Mouse (Mus musculus) induced T-regulatory cell, adult 2 months (primary cell): ENCODE results near the gene Rnh1.

Experiments used
- DNase-seq: peaks from one replicate; pipeline ENCODE4 v3.0.0-alpha.2; 2012; ENCODE audit warnings: low read depth

Rnh1 gene

DNA sequence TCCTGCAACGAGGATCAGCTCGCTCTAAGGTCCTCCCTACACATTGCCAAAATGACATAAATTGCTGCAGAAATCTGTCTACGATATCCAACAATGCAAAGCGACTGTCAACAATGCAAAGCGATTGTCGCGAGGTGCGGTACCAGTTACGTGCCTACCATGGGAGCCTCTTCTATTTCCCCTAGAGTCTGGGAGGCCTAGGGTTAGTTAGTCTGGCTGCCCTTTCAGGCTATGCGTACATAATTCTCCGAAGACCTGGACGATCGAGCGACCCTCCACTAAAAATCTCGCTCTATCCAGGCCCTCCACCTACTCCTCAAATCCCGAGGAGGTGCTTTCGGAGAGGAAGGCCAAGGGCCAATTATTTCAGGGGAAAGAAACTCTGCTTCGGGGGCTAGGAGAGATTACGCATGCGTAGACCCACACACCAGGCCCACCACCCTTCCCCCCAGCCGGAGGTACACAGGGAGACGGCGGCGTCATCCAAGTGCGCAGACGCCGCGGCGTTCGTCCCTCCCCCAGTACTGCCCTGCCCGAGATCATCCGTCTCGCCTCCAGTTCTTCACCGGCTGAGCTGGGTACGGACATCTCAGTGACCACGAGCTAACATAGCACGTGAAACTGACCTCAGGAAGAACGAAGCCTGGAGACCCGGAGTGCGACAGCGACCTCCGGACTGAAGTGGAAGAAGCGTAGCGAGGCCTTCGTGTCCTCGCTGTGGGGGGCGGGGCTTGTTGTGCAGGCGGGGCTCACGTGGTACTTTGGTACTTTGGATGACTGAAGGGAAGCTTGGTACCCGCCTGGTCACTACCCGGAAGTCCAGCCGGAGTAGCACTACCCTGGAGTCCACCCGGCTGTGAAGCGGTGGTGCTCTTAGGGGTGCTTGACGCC, at the start of gene Rnh1:
TSS of gene Rnh1 (minus strand) at position 742 of the 891 bp plus-strand sequence.
- peak; percentile 96 for DNase-seq

GRCm38 (mm10) chr7:141222126-141222467, 49.4 kb upstream of the Rnh1 start:
- no peak for DNase-seq

DNA sequence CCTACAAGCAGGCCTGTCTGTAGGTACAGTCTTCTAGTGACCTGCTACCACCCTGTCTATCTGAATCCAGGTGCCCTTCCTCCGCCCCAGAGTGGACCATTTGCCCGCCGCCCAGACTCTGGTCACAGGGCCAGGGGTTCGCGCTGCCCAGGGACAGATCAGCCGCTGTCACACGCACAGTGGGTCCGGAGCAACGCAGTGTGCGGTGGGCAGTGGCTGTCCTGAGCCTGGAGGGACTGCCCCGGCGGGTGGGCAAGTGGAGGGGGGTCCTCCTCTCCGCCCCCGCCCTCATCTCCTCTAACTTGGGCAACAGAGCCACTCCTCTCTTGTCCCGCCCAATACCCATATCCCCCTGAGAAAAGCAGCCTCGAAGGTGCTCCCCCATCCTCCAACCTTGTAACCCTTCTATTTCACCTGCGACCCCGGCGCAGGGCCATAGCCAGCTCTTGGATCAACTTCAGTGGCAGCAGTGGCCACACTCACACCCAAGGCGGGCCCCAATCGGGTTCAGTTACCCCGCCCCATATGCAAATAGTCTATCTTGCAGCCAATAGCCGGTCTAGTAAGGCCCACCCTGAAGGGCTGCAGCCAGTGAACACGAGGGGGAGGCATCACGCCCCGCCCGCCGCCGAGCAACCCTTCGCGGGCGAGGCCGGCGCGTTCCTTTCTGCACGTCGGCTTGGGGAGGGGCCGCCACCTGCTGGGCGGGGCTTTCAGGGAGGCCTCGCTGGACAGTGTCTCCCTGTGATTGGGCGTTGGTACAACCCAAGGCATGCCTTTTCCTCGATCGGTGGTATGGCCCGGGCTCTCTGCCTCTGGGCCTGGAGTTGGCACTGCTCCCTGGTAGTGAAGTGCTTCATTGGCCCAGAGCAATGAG, 48.8 kb upstream of the Rnh1 start:
- DNase-seq = peak; percentile 96

- DNase-seq = no peak
Observed at GRCm38 (mm10) chr7:141220377-141220776, 47.7 kb upstream of the Rnh1 start.

- no peak for DNase-seq
Observed at GRCm38 (mm10) chr7:141219558-141220099, 47.0 kb upstream of the Rnh1 start.

- no peak for DNase-seq
Observed at GRCm38 (mm10) chr7:141218557-141219133, 46.0 kb upstream of the Rnh1 start.

GRCm38 (mm10) chr7:141218141-141218540, 45.5 kb upstream of the Rnh1 start:
- DNase-seq = no peak

GRCm38 (mm10) chr7:141217343-141218013, 44.8 kb upstream of the Rnh1 start:
- no peak for DNase-seq

DNA sequence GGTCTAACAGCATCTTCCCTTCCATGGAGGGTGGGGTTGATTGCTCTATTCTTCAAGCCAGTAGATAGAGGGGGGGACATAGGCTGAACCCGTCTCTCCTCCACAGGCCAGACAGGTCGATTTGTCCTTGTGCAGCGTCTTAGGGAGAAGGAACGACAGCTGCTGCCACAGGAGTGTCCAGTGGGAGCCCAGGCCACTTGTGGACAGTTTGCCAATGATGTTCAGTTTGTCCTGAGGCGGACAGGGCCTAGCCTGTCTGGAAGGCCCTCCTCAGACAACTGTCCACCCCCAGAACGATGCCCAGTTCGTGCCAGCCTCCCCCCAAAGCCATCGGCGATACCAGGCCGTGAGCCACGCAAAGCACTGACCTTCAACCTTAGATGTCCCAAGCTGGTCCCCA, 44.2 kb upstream of the Rnh1 start:
- DNase-seq = no peak

GRCm38 (mm10) chr7:141215880-141216733, 43.5 kb upstream of the Rnh1 start:
- DNase-seq = no peak

DNA sequence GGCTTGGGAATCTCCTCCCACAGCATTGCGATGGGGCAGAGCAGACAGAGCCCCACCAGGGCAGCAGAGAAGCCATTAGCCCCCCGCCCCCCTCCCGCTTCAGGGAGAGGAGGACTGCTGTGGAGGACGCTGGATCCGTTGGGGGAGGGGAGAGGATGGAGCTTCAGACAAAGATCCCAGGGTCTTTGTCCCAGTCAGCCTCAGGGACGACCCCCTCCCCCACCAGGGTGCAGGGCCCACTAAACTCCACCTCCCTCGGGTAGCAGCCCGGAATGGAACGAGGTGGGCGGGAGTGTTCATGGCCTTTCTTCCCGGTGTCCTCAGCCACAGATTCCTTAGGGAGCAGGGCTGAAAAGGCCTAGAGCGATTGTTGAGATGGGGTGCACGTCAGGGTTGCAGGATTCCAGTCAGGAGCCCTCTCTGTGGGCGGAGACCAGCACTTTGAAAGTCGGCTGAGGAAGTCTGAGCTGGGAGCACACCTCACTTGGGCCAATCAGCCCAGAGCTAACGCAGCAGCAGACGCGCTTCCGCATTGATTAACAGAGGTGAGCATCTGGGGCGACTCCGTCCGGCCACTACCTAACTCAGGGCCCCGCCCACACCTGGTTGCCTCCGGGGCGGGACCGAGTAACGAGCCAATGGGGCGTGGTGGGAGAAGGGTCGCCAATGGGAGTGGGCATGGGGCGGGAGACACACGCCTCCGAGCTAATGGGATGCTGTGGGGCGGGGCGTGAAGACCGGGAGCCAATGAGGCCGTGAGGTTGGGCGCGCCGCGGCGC, 42.6 kb upstream of the Rnh1 start, which contains the start of gene Rassf7:
TSS of gene Rassf7 (plus strand) at position 760 of the 779 bp plus-strand sequence.
- peak; percentile 99 for DNase-seq

DNA sequence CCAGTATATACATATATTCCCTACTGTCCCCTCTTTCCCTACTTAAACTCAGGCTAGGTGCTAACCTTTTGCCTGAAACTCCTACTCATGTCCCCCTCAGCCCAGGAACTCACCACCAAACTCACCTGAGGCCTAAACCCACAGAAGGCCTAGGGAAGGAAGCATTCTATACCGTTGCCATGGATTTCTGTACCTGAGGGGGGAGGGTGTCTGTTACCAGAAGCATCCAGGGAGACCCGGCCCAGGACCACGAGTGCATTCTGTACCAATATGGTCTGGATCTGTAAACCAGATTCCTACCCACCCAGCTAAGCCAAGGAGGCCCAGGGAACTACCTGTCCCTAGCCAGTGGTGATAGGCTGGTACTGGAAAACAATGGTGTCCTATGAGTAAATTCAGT, 41.7 kb upstream of the Rnh1 start:
- DNase-seq = no peak

- no peak for DNase-seq
Observed at GRCm38 (mm10) chr7:141213605-141214235, 41.1 kb upstream of the Rnh1 start, which contains the start of gene Lmntd2. Gene Lmntd2, minus strand, starts transcription at chr7:141214080.

DNA sequence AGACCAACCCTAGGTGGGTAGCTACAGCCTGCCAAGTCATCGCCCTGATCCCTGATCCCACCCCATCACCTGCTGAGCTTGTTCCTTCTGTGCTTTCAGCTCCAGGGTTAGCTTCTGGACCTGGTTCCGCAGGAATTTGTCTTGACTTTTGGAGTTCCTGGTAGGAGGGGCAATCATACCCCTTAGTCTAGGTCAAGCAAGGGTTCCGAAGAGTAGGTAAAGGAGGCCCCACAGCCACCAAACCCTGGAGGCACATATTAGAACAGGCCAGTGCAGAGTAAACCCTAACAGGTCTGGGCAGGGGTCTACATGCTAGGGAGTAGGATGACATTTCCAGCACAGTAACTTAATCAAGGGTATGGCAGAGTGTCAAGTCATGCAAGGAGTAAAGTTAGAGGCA, 40.5 kb upstream of the Rnh1 start:
- DNase-seq = no peak

DNA sequence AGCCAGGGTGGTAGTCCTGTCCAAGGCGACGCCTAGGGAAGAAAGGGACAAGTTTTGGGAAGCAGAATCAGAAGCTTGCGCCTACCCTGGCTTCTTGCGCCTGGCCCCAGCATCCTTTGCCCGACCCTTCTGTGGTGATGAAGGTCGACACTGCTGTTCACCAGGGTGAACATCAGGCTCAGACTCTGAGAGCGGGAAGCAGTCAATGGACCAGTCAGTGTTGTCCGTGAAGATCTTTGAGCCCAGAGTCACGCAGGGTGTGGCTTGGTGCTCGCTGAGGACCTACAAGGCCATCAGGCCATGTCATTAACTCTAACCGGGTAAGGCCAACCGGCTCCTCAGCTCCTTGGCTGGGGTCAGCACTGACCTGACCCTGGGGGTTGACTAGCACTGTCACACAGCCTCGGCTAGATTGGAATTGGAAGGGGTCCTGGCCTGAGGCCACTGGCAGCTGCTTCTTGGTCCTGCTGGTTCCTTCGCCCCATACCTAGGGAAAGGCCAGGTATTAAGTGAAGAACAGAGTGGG, 38.0 kb upstream of the Rnh1 start:
- DNase-seq = no peak

- DNase-seq = no peak
Observed at GRCm38 (mm10) chr7:141210137-141210536, 37.5 kb upstream of the Rnh1 start.

DNA sequence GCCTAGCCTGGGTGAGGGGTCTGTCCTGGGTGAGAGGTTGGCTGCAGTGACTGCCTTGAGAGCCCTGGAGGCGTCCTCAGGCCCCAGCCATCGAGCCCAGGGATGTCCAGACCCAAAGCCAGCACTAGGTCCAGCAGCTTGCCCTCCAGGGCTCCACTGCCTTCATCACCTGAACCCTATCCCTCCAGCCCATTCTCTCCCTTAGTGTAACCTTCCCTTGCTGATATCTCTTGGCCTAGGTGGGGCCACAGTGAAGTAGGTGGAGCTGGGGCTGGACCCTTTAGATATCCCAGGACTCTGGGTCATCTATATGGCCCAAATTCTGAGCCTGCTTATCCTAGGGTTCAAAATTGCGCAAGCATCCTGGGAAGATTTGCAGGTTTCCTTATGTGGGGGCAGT, 36.9 kb upstream of the Rnh1 start:
- no peak for DNase-seq

DNA sequence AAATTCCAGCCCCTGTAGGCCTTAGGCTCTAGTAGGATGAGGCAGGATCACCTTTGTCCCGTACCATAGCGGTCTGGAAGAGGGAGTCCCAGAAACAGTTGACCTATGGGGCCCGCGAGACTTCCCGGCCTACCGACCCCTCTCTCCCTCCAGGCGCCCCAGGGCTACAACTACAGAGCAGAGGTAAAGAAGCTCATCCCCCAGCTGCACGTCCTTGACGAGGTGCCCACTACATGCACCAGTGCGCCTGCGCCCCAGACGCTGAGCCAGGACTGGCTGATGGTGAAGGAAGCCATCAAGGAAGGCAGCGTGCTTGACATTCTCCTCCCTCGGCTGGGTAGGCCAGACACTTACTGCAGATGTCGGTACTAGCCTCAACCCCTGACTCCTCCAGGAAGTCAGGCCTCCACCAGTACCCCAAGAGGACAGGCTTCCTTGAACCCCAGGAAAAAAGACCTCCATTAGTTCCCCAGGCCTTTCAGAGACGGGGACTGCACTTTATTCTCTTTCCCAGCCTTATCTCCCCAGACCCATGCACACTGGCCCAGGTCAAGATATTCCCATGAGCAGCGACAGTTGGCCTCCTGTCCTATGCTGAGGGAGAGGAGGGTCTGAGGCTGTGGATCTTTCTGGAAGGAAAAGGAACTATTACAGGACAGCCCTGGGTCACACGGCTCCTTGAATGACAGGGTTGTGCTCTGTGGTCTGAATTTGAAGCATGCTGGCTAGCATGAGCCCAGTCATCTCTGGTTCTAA, 33.7 kb upstream of the Rnh1 start:
- DNase-seq = no peak
